Mouse (Mus musculus) left cerebral cortex, adult 2 months (tissue): Measurements from ENCODE around the gene Gm5862. TPM values are rescaled to one million over a fixed set of nuclear protein-coding genes. Genes with fewer than 3 reads are reported as not detected.
A peak's percentile ranks its signal among the peaks of the same experiment; 100 is the strongest.
"Not testable (repeated sequence)": the region's sequence is repeated elsewhere in the genome, so short reads cannot be mapped to it uniquely, and the experiment has no call there.

Source experiments
- DNase-seq, 2 experiments: peaks; one replicate each; pipeline ENCODE4 v3.0.0; 2021 to 2022; ENCODE audit warnings: low spot score in 2 of 2, mixed read lengths in 1 of 2; ENCODE audit errors: extremely low spot score in 1 of 2
- H3K27ac ChIP-seq: fragments of 200-600 bp; 2 replicates; pipeline ENCODE4 v1.8.1; 2022
- H3K4me3 ChIP-seq: fragments of 200-600 bp; 2 replicates; pipeline ENCODE4 v1.8.1; 2022
- CTCF ChIP-seq: fragments of 200-600 bp; IDR thresholded peaks from 2 replicates; pipeline ENCODE4 v1.8.1; 2022; ENCODE audit warnings: antibody characterized with exemption, mild to moderate bottlenecking, moderate library complexity
- intact Hi-C: fragments of 180-260 bp; cut with DNase I; formaldehyde crosslinking; loops from one replicate; pipeline ENCODE4 v1.15.1; 2025
- long read RNA-seq, 2 experiments: library from polyadenylated mRNA; stranded (forward); transcript quantifications; one replicate each; pipeline ENCODE4 v2.0.0; 2021; ENCODE audit warnings: borderline mapping rate in 2 of 2
- total RNA-seq, 2 experiments: library from RNA; stranded (reverse); gene quantifications; 2 replicates each; pipeline ENCODE4 v1.2.3; 2021

Gm5862 gene
- total RNA-seq, result not detected
- long read RNA-seq, experiment 1, result 0 reads
- long read RNA-seq, experiment 2, result 0 reads

DNA sequence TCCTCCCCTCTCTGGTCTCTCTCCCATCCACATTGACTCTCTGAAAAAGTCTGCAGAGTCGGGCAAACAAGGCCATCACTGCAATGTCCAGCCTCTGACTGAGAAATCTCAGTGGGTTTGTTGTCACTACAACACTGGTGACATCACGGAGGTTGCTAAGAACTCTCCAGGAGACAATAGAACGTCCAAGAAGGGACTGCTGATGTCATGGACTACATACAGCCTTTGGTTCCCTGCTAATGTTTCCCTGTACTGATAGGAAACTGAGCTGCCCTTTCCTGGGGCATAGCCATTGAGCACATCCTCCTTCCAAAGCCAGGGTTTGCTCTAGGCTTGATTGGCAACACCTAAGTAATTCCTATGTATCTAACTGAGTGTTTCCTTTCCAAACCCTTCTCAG, at the start of gene Gm5862:
Gene Gm5862, minus strand, starts transcription at position 101 of the 400 bp plus-strand sequence.
- not testable (repeated sequence) for DNase-seq

DNA sequence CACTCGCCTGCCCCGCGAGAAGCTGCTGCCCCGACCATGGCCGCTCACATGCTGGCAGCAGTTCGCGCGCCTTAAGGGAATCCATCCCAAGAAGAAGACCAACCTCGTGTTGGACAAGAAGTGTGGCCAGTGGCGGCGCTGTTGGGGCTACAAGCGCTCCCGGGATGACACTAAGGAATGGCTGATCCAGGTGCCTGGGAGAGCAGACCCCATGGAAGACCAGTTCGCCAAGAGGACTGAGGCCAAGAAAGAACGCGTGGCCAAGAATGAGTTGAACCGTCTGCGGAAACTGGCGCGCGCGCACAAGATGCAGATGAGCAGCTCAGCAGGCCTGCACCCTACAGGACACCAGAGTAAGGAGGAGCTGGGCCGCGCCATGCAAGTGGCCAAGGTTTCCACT, 48.0 kb upstream of the Gm5862 start:
- DNase-seq, result no peak
- Histone ChIP-seq H3K4me3 (no peak overlapping the region), H3K27ac (no peak overlapping the region)
- TF ChIP-seq CTCF, result no peak
- intact Hi-C loops, result no loop called here

More for the DNA sequence above, at the start of gene Gm5862:
- intact Hi-C loops, H3K4me3 ChIP-seq, H3K27ac ChIP-seq: not testable (repeated sequence)

GRCm38 (mm10) chr5:26058481-26058880, 35.8 kb upstream of the Gm5862 start, which contains the start of gene Gm7347:
Gene Gm7347, minus strand, starts transcription at chr5:26058581.
- intact Hi-C loops, H3K4me3 ChIP-seq, DNase-seq, H3K27ac ChIP-seq: not testable (repeated sequence)

DNA sequence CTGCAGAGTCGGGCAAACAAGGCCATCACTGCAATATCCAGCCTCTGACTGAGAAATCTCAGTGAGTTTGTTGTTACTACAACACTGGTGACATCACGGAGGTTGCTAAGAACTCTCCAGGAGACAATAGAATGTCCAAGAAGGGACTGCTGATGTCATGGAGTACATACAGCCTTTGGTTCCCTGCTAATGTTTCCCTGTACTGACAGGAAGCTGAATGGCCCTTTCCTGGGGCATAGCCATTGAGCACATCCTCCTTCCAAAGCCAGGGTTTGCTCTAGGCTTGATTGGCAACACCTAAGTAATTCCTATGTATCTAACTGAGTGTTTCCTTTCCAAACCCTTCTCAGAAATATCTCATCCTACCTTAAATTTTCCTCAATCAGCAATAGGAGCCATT, 16.7 kb upstream of the Gm5862 start, which contains the start of gene Speer4a:
Gene Speer4a, minus strand, starts transcription at position 101 of the 400 bp plus-strand sequence.
- H3K4me3 ChIP-seq, intact Hi-C loops, DNase-seq, H3K27ac ChIP-seq: not testable (repeated sequence)

DNA sequence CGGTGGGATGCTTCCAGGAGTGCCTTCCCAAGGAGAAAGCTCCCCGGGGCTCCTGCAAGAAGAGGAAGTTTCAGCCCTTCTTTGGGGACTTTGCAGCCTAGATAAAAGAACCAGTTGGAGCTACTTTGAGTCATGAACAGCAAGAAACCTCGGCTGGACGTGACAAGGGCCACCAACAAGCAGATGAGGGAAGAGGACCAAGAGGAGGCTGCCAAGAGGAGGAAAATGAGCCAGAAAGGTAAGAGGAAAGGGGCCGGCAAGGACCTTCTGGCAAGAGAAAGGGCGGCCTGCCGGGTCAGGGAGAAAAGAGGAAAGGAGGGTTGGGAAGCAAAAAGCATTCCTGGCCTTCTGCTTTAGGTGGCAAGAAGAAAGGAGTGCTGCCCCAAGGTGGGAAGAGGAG, 15.0 kb downstream of the Gm5862 start:
- H3K4me3 ChIP-seq, intact Hi-C loops: not testable (repeated sequence)

DNA sequence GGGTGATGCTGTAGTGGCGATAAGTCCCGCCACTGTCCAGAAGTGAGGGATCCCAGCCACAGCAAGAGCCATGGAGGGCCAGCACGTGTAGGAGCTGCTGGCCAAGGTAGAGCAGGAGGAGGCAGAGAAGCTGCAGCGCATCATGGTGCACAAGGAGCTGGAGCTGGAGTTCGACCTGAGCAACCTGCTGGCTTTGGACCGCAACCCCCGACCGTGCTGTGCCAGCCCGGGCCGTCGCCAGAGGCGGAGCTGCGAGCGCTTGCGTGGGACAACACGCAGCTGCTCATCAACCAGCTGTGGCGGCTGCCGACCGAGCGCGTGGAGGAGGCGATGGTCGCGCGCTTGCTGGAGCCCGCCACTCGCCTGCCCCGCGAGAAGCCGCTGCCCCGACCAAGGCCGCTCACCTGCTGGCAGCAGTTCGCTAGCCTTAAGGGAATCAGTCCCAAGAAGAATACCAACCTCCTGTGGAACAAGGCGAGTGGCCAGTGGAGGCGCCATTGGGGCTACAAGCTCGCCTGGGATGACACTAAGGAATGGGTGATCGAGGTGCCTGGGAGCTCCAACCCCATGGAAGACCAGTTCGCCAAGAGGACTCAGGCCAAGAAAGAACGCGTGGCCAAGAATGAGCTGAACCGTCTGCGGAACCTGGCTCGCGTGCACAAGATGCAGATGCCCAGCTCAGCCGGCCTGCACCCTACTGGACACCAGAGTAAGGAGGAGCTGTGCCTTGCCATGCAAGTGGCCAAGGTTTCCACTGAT, 15.6 kb downstream of the Gm5862 start:
- intact Hi-C loops, H3K27ac ChIP-seq: not testable (repeated sequence)
- DNase-seq, result peak; percentile 12 to 14
- peak overlapping the region; percentile 21; the same call in 1 of the 2 replicates for H3K4me3 ChIP-seq

More for the DNA sequence above, 15.0 kb downstream of the Gm5862 start:
- not testable (repeated sequence) for DNase-seq, H3K27ac ChIP-seq

GRCm38 (mm10) chr5:26004698-26005097, 18.0 kb downstream of the Gm5862 start, which contains the start of gene Gm1979:
Gene Gm1979, minus strand, starts transcription at chr5:26004798.
- intact Hi-C loops, H3K27ac ChIP-seq, H3K4me3 ChIP-seq, DNase-seq: not testable (repeated sequence)

DNA sequence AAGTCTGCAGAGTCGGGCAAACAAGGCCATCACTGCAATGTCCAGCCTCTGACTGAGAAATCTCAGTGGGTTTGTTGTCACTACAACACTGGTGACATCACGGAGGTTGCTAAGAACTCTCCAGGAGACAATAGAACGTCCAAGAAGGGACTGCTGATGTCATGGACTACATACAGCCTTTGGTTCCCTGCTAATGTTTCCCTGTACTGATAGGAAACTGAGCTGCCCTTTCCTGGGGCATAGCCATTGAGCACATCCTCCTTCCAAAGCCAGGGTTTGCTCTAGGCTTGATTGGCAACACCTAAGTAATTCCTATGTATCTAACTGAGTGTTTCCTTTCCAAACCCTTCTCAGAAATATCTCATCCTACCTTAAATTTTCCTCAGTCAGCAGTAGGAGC, 34.2 kb downstream of the Gm5862 start, which contains the start of gene Gm21698:
Gene Gm21698, minus strand, starts transcription at position 101 of the 400 bp plus-strand sequence.
- intact Hi-C loops, H3K27ac ChIP-seq, DNase-seq, H3K4me3 ChIP-seq: not testable (repeated sequence)

DNA sequence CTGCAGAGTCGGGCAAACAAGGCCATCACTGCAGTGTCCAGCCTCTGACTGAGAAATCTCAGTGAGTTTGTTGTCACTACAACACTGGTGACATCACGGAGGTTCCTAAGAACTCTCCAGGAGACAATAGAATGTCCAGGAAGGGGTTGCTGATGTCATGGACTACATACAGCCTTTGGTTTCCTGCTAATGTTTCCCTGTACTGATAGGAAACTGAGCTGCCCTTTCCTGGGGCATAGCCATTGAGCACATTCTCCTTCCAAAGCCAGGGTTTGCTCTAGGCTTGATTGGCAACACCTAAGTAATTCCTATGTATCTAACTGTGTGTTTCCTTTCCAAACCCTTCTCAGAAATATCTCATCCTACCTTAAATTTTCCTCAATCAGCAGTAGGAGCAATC, 50.2 kb downstream of the Gm5862 start, which contains the start of gene Gm21680:
Gene Gm21680, minus strand, starts transcription at position 101 of the 400 bp plus-strand sequence.
- H3K4me3 ChIP-seq, DNase-seq, intact Hi-C loops, H3K27ac ChIP-seq: not testable (repeated sequence)

Other genes starting within 250 kb of the Gm5862 start
- gene Gm21663, start 80.5 kb downstream of the Gm5862 start, total RNA-seq, result not detected
- not detected for gene Gm21671, start 68.5 kb downstream of the Gm5862 start, total RNA-seq
- not detected for gene Gm21680, start 50.3 kb downstream of the Gm5862 start, total RNA-seq
- gene Gm21698, start 34.3 kb downstream of the Gm5862 start, total RNA-seq, result not detected
- gene Gm1979, start 18.1 kb downstream of the Gm5862 start, total RNA-seq, result not detected
- gene Speer4a, start 16.6 kb upstream of the Gm5862 start, total RNA-seq, result not detected
- gene Gm7347, start 35.7 kb upstream of the Gm5862 start, total RNA-seq, result not detected
- gene Gm10471, start 66.4 kb upstream of the Gm5862 start, total RNA-seq, result not detected
- not detected for gene 5031410I06Rik, start 82.4 kb upstream of the Gm5862 start, total RNA-seq
- not detected for gene Gm10220, start 98.5 kb upstream of the Gm5862 start, total RNA-seq
- under 1 TPM in 1 of 2 experiments, not detected in 1; 0.19 TPM for gene Gm7361, start 234.8 kb upstream of the Gm5862 start, total RNA-seq